Mouse (Mus musculus) liver, embryonic 15.5 days (tissue): Measurements from ENCODE around the gene Vash1. TPM values are rescaled to one million over a fixed set of nuclear protein-coding genes. Genes with fewer than 3 reads are reported as not detected.

Experiments used
- ATAC-seq: fragments of 200-750 bp; cut with Nextera tagmentation; 2 replicates; pipeline ENCODE4 v1.8.0; 2017; ENCODE audit warnings: moderate number of reproducible peaks, mild to moderate bottlenecking, moderate library complexity; ENCODE audit not compliant: insufficient read depth
- H3K27ac ChIP-seq: fragments of 300-500 bp; sonication (generic); replicated peaks from 2 replicates; pipeline ENCODE4 v1.5.1; 2015; ENCODE audit warnings: mild to moderate bottlenecking, inconsistent platforms
- H3K27me3 ChIP-seq: fragments of 300-500 bp; sonication (generic); 2 replicates; pipeline ENCODE4 v1.6.1; 2015; ENCODE audit warnings: mild to moderate bottlenecking, inconsistent platforms
- H3K36me3 ChIP-seq: fragments of 300-500 bp; sonication (generic); replicated peaks from 2 replicates; pipeline ENCODE4 v1.6.1; 2015; ENCODE audit warnings: moderate library complexity, mild to moderate bottlenecking, inconsistent platforms
- H3K4me1 ChIP-seq: fragments of 300-500 bp; sonication (generic); replicated peaks from 2 replicates; pipeline ENCODE4 v1.6.1; 2015; ENCODE audit warnings: inconsistent platforms
- H3K4me2 ChIP-seq: fragments of 300-500 bp; sonication (generic); 2 replicates; pipeline ENCODE4 v1.6.1; 2015; ENCODE audit warnings: moderate library complexity, mild to moderate bottlenecking, inconsistent platforms
- H3K4me3 ChIP-seq: fragments of 300-500 bp; sonication (generic); replicated peaks from 2 replicates; pipeline ENCODE4 v1.5.1; 2015; ENCODE audit warnings: mild to moderate bottlenecking, inconsistent platforms
- H3K9ac ChIP-seq: fragments of 300-500 bp; sonication (generic); 2 replicates; pipeline ENCODE4 v1.6.1; 2015; ENCODE audit warnings: moderate library complexity, mild to moderate bottlenecking, inconsistent platforms
- H3K9me3 ChIP-seq: fragments of 300-500 bp; sonication (generic); replicated peaks from 2 replicates; pipeline ENCODE4 v1.6.1; 2016; ENCODE audit warnings: inconsistent platforms
- WGBS: fragments of 180-500 bp; shearing (Covaris S2); methylation state at CpG from one replicate; pipeline ENCODE4 v1.1.7; 2015; ENCODE audit warnings: mixed read lengths; ENCODE audit not compliant: insufficient replicate concordance; 5-methylcytosine and 5-hydroxymethylcytosine counted together
- polyA plus RNA-seq: library from polyadenylated mRNA; unstranded; fragments of >200 nt; fragmentation: Nextera tagmentation; extraction: Ambion mirVana; gene quantifications from 2 replicates; pipeline ENCODE4 v1.2.1, GENCODE M21; 2015

The Vash1 gene
- 0.88 and 0.93 TPM in 2 replicates for polyA plus RNA-seq

GRCm38 (mm10) chr12:86678591-86679545 is at the start of gene Vash1:
Gene Vash1, plus strand, starts transcription at chr12:86678700.
- H3K27me3 ChIP-seq, result peaks cover 45% of the 10 kb centered on the region
- no peak for ATAC-seq
- H3K4me3 ChIP-seq, result peak within 1 kb of the TSS; percentile 59
- H3K9me3 ChIP-seq, result no peaks in the 10 kb centered on the region
- peaks cover 18% of the 10 kb centered on the region for H3K4me1 ChIP-seq
- H3K9ac ChIP-seq, result peak within 1 kb of the TSS; percentile 40; the same call in 1 of the 2 replicates
- no peaks in the 10 kb centered on the region for H3K36me3 ChIP-seq
- H3K4me2 ChIP-seq, result peak within 1 kb of the TSS; percentile 84
- WGBS, result under 1% methylated on average over 94 of the region's 94 CpGs
- no peak within 1 kb of the TSS for H3K27ac ChIP-seq

GRCm38 (mm10) chr12:86628783-86629172 is 49.7 kb upstream of the Vash1 start:
- no peak for ATAC-seq

GRCm38 (mm10) chr12:86641763-86642162 is 36.7 kb upstream of the Vash1 start:
- no peak overlapping the region for H3K9ac ChIP-seq
- no peak overlapping the region for H3K4me2 ChIP-seq
- H3K27ac ChIP-seq, result no peak overlapping the region
- no peaks in the 10 kb centered on the region for H3K27me3 ChIP-seq
- WGBS, result 39% methylated on average over 8 of the region's 8 CpGs
- H3K4me3 ChIP-seq, result no peak overlapping the region
- no peaks in the 10 kb centered on the region for H3K36me3 ChIP-seq
- no peaks in the 10 kb centered on the region for H3K9me3 ChIP-seq
- ATAC-seq, result no peak
- no peaks in the 10 kb centered on the region for H3K4me1 ChIP-seq

More at GRCm38 (mm10) chr12:86628783-86629172, 49.7 kb upstream of the Vash1 start:
- Histone ChIP-seq H3K36me3 (no peaks in the 10 kb centered on the region), H3K9me3 (no peaks in the 10 kb centered on the region), H3K27ac (no peak overlapping the region), H3K27me3 (no peaks in the 10 kb centered on the region), H3K4me3 (no peak overlapping the region), H3K9ac (no peak overlapping the region), H3K4me2 (no peak overlapping the region), H3K4me1 (no peaks in the 10 kb centered on the region)
- 26% methylated on average over 6 of the region's 6 CpGs for WGBS

- Histone ChIP-seq H3K4me3 (no peak overlapping the region), H3K9me3 (no peaks in the 10 kb centered on the region), H3K27me3 (no peaks in the 10 kb centered on the region), H3K4me2 (no peak overlapping the region), H3K27ac (no peak overlapping the region), H3K4me1 (no peaks in the 10 kb centered on the region), H3K36me3 (no peaks in the 10 kb centered on the region), H3K9ac (no peak overlapping the region)
- 56% methylated on average over 17 of the region's 17 CpGs for WGBS
- no peak for ATAC-seq
Observed at GRCm38 (mm10) chr12:86644512-86645273, 33.8 kb upstream of the Vash1 start.

GRCm38 (mm10) chr12:86645494-86645893 is 33.0 kb upstream of the Vash1 start:
- 56% methylated on average over 5 of the region's 5 CpGs for WGBS
- ATAC-seq, result no peak
- H3K9me3 ChIP-seq, result no peaks in the 10 kb centered on the region
- no peak overlapping the region for H3K4me2 ChIP-seq
- no peak overlapping the region for H3K4me3 ChIP-seq
- no peak overlapping the region for H3K9ac ChIP-seq
- H3K27me3 ChIP-seq, result no peaks in the 10 kb centered on the region
- no peak overlapping the region for H3K27ac ChIP-seq
- H3K4me1 ChIP-seq, result no peaks in the 10 kb centered on the region
- H3K36me3 ChIP-seq, result no peaks in the 10 kb centered on the region

GRCm38 (mm10) chr12:86646831-86647230 is 31.7 kb upstream of the Vash1 start:
- WGBS, result 47% methylated on average over 9 of the region's 9 CpGs
- no peak overlapping the region for H3K4me3 ChIP-seq
- ATAC-seq, result no peak
- no peaks in the 10 kb centered on the region for H3K4me1 ChIP-seq
- no peak overlapping the region for H3K27ac ChIP-seq
- no peak overlapping the region for H3K4me2 ChIP-seq
- H3K9me3 ChIP-seq, result no peaks in the 10 kb centered on the region
- H3K36me3 ChIP-seq, result no peaks in the 10 kb centered on the region
- no peak overlapping the region for H3K9ac ChIP-seq
- no peaks in the 10 kb centered on the region for H3K27me3 ChIP-seq

GRCm38 (mm10) chr12:86647279-86647678 is 31.2 kb upstream of the Vash1 start:
- Histone ChIP-seq H3K9ac (no peak overlapping the region), H3K27ac (no peak overlapping the region), H3K4me3 (no peak overlapping the region), H3K4me2 (no peak overlapping the region), H3K4me1 (no peaks in the 10 kb centered on the region), H3K36me3 (no peaks in the 10 kb centered on the region), H3K27me3 (no peaks in the 10 kb centered on the region), H3K9me3 (no peaks in the 10 kb centered on the region)
- WGBS, result 71% methylated on average over 9 of the region's 9 CpGs
- no peak for ATAC-seq

GRCm38 (mm10) chr12:86647736-86648135 is 30.8 kb upstream of the Vash1 start:
- WGBS, result 74% methylated on average over 5 of the region's 5 CpGs
- H3K9me3 ChIP-seq, result no peaks in the 10 kb centered on the region
- H3K27ac ChIP-seq, result no peak overlapping the region
- H3K9ac ChIP-seq, result no peak overlapping the region
- ATAC-seq, result no peak
- H3K4me1 ChIP-seq, result no peaks in the 10 kb centered on the region
- no peaks in the 10 kb centered on the region for H3K36me3 ChIP-seq
- no peaks in the 10 kb centered on the region for H3K27me3 ChIP-seq
- H3K4me3 ChIP-seq, result no peak overlapping the region
- no peak overlapping the region for H3K4me2 ChIP-seq

GRCm38 (mm10) chr12:86648489-86648888 is 30.0 kb upstream of the Vash1 start:
- Histone ChIP-seq H3K9ac (no peak overlapping the region), H3K27ac (no peak overlapping the region), H3K27me3 (no peaks in the 10 kb centered on the region), H3K36me3 (no peaks in the 10 kb centered on the region), H3K4me1 (no peaks in the 10 kb centered on the region), H3K9me3 (no peaks in the 10 kb centered on the region), H3K4me3 (no peak overlapping the region), H3K4me2 (no peak overlapping the region)
- WGBS, result 56% methylated on average over 3 of the region's 3 CpGs
- ATAC-seq, result no peak

- H3K4me2 ChIP-seq, result no peak overlapping the region
- H3K9ac ChIP-seq, result no peak overlapping the region
- no peak for ATAC-seq
- H3K9me3 ChIP-seq, result no peaks in the 10 kb centered on the region
- H3K4me3 ChIP-seq, result no peak overlapping the region
- H3K27me3 ChIP-seq, result no peaks in the 10 kb centered on the region
- H3K4me1 ChIP-seq, result no peaks in the 10 kb centered on the region
- no peaks in the 10 kb centered on the region for H3K36me3 ChIP-seq
- WGBS, result 68% methylated on average over 8 of the region's 8 CpGs
- H3K27ac ChIP-seq, result no peak overlapping the region
Observed at GRCm38 (mm10) chr12:86651301-86651860, 27.1 kb upstream of the Vash1 start.

GRCm38 (mm10) chr12:86652570-86653041 is 25.9 kb upstream of the Vash1 start:
- no peak for ATAC-seq
- WGBS, result 47% methylated on average over 4 of the region's 4 CpGs

More at GRCm38 (mm10) chr12:86652570-86653041, 25.9 kb upstream of the Vash1 start:
- H3K9me3 ChIP-seq, result no peaks in the 10 kb centered on the region
- H3K4me1 ChIP-seq, result no peaks in the 10 kb centered on the region
- no peak overlapping the region for H3K4me3 ChIP-seq
- no peaks in the 10 kb centered on the region for H3K27me3 ChIP-seq
- H3K36me3 ChIP-seq, result no peaks in the 10 kb centered on the region
- H3K27ac ChIP-seq, result no peak overlapping the region
- H3K4me2 ChIP-seq, result no peak overlapping the region
- no peak overlapping the region for H3K9ac ChIP-seq
